Mouse (Mus musculus) kidney, adult 8-10 months (tissue): ENCODE measurements around the gene Trim72.

Experiments
- DNase-seq, 2 experiments: peaks; one replicate each; pipeline ENCODE4 v3.0.0; 2022

The Trim72 gene

GRCm38 (mm10) chr7:128056917-128057444 lies 53.2 kb downstream of the Trim72 start:
- no peak for DNase-seq

- no peak for DNase-seq
Measured at GRCm38 (mm10) chr7:128057860-128058259, 54.1 kb downstream of the Trim72 start.

- DNase-seq, result no peak
Measured at GRCm38 (mm10) chr7:128058576-128058975, 54.8 kb downstream of the Trim72 start.

GRCm38 (mm10) chr7:128059091-128059490 lies 55.3 kb downstream of the Trim72 start:
- no peak for DNase-seq
